Mouse (Mus musculus): ENCODE results near the gene Gmfg.

Gmfg gene

DNA sequence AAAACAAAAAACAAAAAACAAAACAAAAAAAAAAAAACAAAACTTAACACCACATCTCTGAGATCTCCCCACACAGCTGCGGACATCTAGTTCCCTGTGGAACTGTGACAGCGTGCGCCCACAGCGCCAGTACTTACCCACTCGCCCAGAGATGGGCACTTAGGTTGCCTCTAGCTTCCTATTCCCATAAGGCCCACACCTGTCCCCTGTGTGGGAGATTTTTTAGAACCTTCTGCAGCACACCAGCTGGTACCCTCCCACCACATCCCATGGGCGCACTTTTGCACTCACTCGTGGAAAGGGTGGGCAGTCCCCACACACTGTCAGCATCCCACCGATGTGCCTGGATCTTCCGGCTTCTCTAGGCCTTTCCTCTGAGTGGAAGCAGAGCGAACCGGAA is 45.6 kb downstream of the Gmfg start:
- DNase-seq (ENCODE audit: low read depth, low spot score), result no peak

DNA sequence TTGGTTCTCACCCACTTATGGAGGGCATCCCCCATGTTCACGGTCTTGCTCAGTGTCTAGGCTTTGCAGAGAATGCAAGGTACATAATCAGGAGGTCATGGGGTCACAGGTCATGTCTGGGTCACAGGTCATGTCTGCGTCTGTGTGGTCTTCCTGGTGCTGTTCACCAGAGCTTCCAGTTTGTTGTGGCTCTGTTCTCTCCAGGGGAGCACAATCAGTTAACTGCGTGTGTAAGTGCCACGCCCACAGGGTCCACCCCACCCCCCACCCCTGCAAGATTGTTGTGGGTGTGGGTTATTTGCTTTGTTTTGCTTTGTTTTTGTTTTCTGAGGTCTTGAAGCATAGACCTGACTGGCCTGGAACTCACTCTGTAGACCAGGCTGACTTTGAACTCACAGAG is 46.9 kb downstream of the Gmfg start:
- no peak for DNase-seq (ENCODE audit: low read depth, low spot score)

GRCm38 (mm10) chr7:28488030-28488491 is 50.8 kb downstream of the Gmfg start:
- no peak for DNase-seq (ENCODE audit: low read depth, low spot score)

DNA sequence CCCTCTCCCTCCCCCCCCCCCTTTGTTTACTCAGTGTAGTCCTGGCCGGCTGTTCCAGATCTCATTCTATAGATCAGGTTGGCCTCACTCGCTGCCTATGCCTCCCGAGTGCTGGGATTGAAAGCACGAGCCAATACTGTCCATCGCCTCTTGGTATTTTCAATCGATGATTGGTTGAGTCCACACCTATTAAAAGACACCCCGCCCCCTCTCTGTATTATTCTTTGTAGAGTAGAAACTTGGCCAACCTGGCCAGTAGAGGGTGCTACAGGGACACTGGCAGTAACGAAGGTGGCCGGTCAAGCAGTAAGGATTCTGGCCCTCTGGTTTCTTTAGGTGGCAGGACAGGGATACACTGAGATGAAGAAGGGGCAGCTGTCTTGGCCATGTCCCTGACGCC is 53.2 kb downstream of the Gmfg start:
- peak; percentile 15 for DNase-seq (ENCODE audit: low read depth, low spot score)

- no peak for DNase-seq (ENCODE audit: low read depth, low spot score)
Observed at GRCm38 (mm10) chr7:28490903-28491302, 53.7 kb downstream of the Gmfg start.

DNA sequence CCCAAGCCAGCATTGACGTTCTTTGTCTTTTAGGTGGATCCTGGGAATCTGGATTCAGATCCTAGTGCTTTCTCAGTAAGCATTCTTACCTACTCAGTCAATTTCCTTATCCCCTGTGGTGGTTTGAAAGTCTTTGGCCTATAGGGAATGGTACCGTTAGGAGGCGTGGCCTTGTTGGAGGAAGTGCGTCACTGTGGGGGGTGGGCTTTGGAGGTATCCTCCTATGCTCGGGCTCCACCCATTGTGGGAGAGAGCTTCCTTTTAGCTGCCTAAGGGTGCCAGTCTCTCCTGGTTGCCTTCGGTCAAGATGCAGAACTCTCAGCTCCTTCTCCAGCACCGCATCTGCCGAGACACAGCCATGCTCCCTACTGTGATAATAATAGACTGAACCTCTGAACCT is 55.1 kb downstream of the Gmfg start:
- no peak for DNase-seq (ENCODE audit: low read depth, low spot score)

DNA sequence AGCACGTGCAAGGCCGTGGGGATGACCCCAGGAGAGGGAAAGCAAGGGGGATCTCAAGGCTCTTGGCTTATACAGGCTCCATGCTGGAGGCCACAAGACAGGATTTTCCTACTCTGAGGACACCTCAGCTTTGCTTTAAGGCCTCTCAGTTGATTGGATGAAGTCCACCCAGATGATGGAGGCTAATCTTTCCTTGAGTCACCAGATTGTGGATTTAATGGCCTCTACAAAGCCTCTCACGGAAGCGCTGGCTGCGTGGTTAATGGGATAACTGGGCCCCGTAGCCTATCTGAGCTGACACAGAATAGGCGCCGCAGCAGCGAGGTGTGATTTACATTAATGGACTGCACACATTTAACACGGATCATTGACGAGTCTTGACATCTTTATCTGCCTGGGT is 58.2 kb downstream of the Gmfg start:
- no peak for DNase-seq (ENCODE audit: low read depth, low spot score)

Data from skeletal muscle tissue, adult 2 months (tissue).